Mouse (Mus musculus) megakaryocyte-erythroid progenitor cell, adult 5 weeks (primary cell): Measurements from ENCODE around the gene Themis3. TPM values are rescaled to one million over a fixed set of nuclear protein-coding genes. Genes with fewer than 3 reads are reported as not detected.

Source experiments
- polyA plus RNA-seq: library from polyadenylated mRNA; stranded (reverse); fragments of >175 nt; gene quantifications from 2 replicates; pipeline ENCODE4 v1.2.3, GENCODE M21; 2012

Themis3 gene
- polyA plus RNA-seq = not detected in 2 replicates

GRCm38 (mm10) chr17:66594435-66594834, at the start of gene Themis3:
Themis3 (minus strand) TSS chr17:66594621.

GRCm38 (mm10) chr17:66519554-66520553, 74.6 kb downstream of the Themis3 start, which contains the start of gene Rab12:
Rab12 (minus strand) TSS chr17:66519729.

Other genes starting within 250 kb of the Themis3 start
- 0.09 and 0.13 TPM in 2 replicates for gene Mtcl1, start 144.9 kb downstream of the Themis3 start, polyA plus RNA-seq
- gene Rab12, start 74.9 kb downstream of the Themis3 start, polyA plus RNA-seq = 9.8 and 13.7 TPM in 2 replicates